In the genomic region with DNA sequence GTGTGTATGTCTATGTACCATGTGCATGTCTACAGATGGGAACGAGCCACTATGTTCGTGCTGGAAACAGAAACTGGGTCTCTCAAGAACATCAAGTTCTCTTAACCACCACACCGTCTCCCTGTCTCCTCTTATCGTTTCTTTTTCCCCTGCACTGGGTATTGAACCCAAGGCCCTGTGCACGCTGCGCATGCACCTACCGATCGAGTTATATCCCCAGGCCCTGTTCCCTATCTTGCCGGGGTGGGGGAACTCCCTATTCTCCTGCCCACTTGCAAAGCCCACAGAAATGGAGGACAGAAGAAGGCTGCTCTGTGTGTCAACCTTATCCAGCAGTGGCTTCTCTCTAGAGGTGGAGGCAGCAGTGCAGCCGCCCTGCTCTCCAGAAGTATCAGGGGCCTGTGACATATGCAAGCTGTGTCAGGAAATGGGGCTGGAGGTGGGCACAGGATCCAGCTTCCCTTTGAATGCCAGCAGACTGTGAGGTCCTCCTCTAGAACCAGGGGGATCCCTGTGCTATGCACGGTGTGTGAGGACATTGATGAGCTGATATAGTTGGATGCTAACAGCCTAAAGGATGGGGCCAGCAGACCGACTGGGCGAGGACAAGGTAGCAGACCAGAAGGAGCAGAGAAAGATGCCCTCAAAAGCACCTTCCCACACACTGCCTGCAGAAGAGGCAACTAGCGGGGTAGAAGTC, we compare ENCODE assay signal across 20 mouse cellular contexts. TPM values are rescaled to one million over a fixed set of nuclear protein-coding genes. Genes with fewer than 3 reads are reported as not detected.
DNase-seq lines count a peak whose midpoint lies in the region; ATAC-seq lines count a peak whose summit lies in the region.
"Had no signal": no experiment of that assay in that cellular context is flagged by ENCODE, and none has a peak within 500 bp of the region (broad histone marks: within the 10 kb centered on the region; RNA-seq: fewer than 3 reads in every experiment).

No protein-coding gene starts in this region.

- DNase-seq in forebrain, embryonic 11.5 days (ENCODE audit: low spot score) = peak; percentile 46
- peak; percentile 51 for DNase-seq in midbrain, embryonic 11.5 days (ENCODE audit: low spot score, missing footprints)
- DNase-seq in urinary bladder, adult 2 months (ENCODE audit: low spot score) = peak; percentile 10
- no peak for DNase-seq in urinary bladder, postnatal 36 days (ENCODE audit: low spot score in 2 of 2)
- DNase-seq in layer of hippocampus, postnatal 10 days (ENCODE audit: low spot score in 2 of 2) = no peak
- DNase-seq: cerebellum, adult 9-10 months; kidney, postnatal 36 days; lung, adult 2 months; right cerebral cortex, adult 18-20 months had no signal

- no peak overlapping the region for H3K4me2 ChIP-seq in forebrain, embryonic 11.5 days (ENCODE audit: low read depth, low read length, severe bottlenecking)
- no peak overlapping the region for H3K4me2 ChIP-seq in forebrain, embryonic 16.5 days (ENCODE audit: low read length)
- H3K4me2 ChIP-seq in midbrain, embryonic 11.5 days = no peak overlapping the region
- no peak overlapping the region for H3K4me2 ChIP-seq in midbrain, embryonic 13.5 days (replicated peaks)
- H3K4me2 ChIP-seq: embryonic facial prominence, embryonic 12.5 days; forebrain, embryonic 15.5 days; heart, embryonic 13.5 days had no signal

- H3K27me3 ChIP-seq in forebrain, embryonic 11.5 days (ENCODE audit: control insufficient read depth, insufficient read depth, low read length) = no peaks in the 10 kb centered on the region
- H3K27me3 ChIP-seq in forebrain, embryonic 16.5 days (replicated peaks; ENCODE audit: control insufficient read depth, insufficient read depth, low read length) = no peaks in the 10 kb centered on the region; the same call in 1 of the 2 replicates
- no peaks in the 10 kb centered on the region for H3K27me3 ChIP-seq in midbrain, embryonic 11.5 days (ENCODE audit: control insufficient read depth, insufficient read depth, low read length)
- 0 out of 2 replicates have a peak, but pooled peaks cover 4% of the 10 kb centered on the region for H3K27me3 ChIP-seq in midbrain, embryonic 13.5 days
- H3K27me3 ChIP-seq: forebrain, embryonic 15.5 days had no signal

- H3K4me3 ChIP-seq in forebrain, embryonic 11.5 days (ENCODE audit: low read depth, low read length) = no peak overlapping the region
- H3K4me3 ChIP-seq in forebrain, embryonic 16.5 days (replicated peaks; ENCODE audit: low read length) = no peak overlapping the region
- H3K4me3 ChIP-seq in midbrain, embryonic 11.5 days (ENCODE audit: low read depth, low read length) = no peak overlapping the region
- H3K4me3 ChIP-seq in midbrain, embryonic 13.5 days (replicated peaks) = no peak overlapping the region
- H3K4me3 ChIP-seq: embryonic facial prominence, embryonic 12.5 days; forebrain, embryonic 15.5 days; heart, embryonic 13.5 days; left cerebral cortex, adult 2 months; limb, embryonic 10.5 days had no signal

- H3K36me3 ChIP-seq in forebrain, embryonic 11.5 days (ENCODE audit: control insufficient read depth, insufficient read depth, low read length) = no peaks in the 10 kb centered on the region
- H3K36me3 ChIP-seq in forebrain, embryonic 16.5 days (ENCODE audit: control insufficient read depth, insufficient read depth) = no peaks in the 10 kb centered on the region
- H3K36me3 ChIP-seq in midbrain, embryonic 11.5 days (ENCODE audit: control insufficient read depth, insufficient read depth, low read length) = no peaks in the 10 kb centered on the region
- no peaks in the 10 kb centered on the region for H3K36me3 ChIP-seq in midbrain, embryonic 13.5 days
- H3K36me3 ChIP-seq: embryonic facial prominence, embryonic 12.5 days; forebrain, embryonic 15.5 days; heart, embryonic 13.5 days; limb, embryonic 10.5 days had no signal

- no peaks in the 10 kb centered on the region for H3K4me1 ChIP-seq in forebrain, embryonic 11.5 days (replicated peaks; ENCODE audit: control insufficient read depth, insufficient read depth, low read length)
- H3K4me1 ChIP-seq in forebrain, embryonic 16.5 days (replicated peaks; ENCODE audit: control insufficient read depth, insufficient read depth, low read length) = no peaks in the 10 kb centered on the region
- H3K4me1 ChIP-seq in midbrain, embryonic 11.5 days (ENCODE audit: control insufficient read depth, insufficient read depth, low read length) = no peaks in the 10 kb centered on the region
- H3K4me1 ChIP-seq in midbrain, embryonic 13.5 days (replicated peaks) = peaks cover 9% of the 10 kb centered on the region; the same call in 1 of the 2 replicates
- H3K4me1 ChIP-seq: forebrain, embryonic 15.5 days had no signal

- H3K9ac ChIP-seq in forebrain, embryonic 11.5 days (ENCODE audit: low read length) = no peak overlapping the region
- no peak overlapping the region for H3K9ac ChIP-seq in forebrain, embryonic 16.5 days (replicated peaks; ENCODE audit: low read depth, low read length)
- H3K9ac ChIP-seq in midbrain, embryonic 11.5 days (ENCODE audit: low read length) = no peak overlapping the region
- no peak overlapping the region for H3K9ac ChIP-seq in midbrain, embryonic 13.5 days (replicated peaks)
- H3K9ac ChIP-seq: forebrain, embryonic 15.5 days; heart, embryonic 13.5 days had no signal

- H3K9me3 ChIP-seq in forebrain, embryonic 11.5 days (ENCODE audit: control insufficient read depth, low read length) = no peaks in the 10 kb centered on the region
- no peaks in the 10 kb centered on the region for H3K9me3 ChIP-seq in forebrain, embryonic 16.5 days (ENCODE audit: control insufficient read depth, low read length)
- no peaks in the 10 kb centered on the region for H3K9me3 ChIP-seq in midbrain, embryonic 11.5 days (ENCODE audit: control insufficient read depth, low read length)
- no peaks in the 10 kb centered on the region for H3K9me3 ChIP-seq in midbrain, embryonic 13.5 days
- H3K9me3 ChIP-seq: embryonic facial prominence, embryonic 12.5 days; forebrain, embryonic 15.5 days; heart, embryonic 13.5 days; limb, embryonic 10.5 days; megakaryocyte, embryonic 14.5 days had no signal

- 71% methylated on average over 13 of the region's 14 CpGs for WGBS in forebrain, embryonic 11.5 days
- WGBS in forebrain, embryonic 16.5 days = 76% methylated on average over 14 of the region's 14 CpGs
- 73% methylated on average over 14 of the region's 14 CpGs for WGBS in midbrain, embryonic 11.5 days
- 73% methylated on average over 14 of the region's 14 CpGs for WGBS in midbrain, embryonic 13.5 days

- H3K27ac ChIP-seq in forebrain, embryonic 11.5 days (ENCODE audit: low read depth, low read length) = no peak overlapping the region
- H3K27ac ChIP-seq in forebrain, embryonic 16.5 days (ENCODE audit: low read length) = no peak overlapping the region
- H3K27ac ChIP-seq in midbrain, embryonic 11.5 days (ENCODE audit: low read depth, low read length) = no peak overlapping the region
- no peak overlapping the region for H3K27ac ChIP-seq in midbrain, embryonic 13.5 days
- H3K27ac ChIP-seq: embryonic facial prominence, embryonic 12.5 days; forebrain, embryonic 15.5 days; heart, embryonic 13.5 days; left cerebral cortex, adult 2 months; limb, embryonic 10.5 days had no signal

- ATAC-seq in forebrain, embryonic 11.5 days (replicated peaks; ENCODE audit: low FRiP score) = no peak
- ATAC-seq in forebrain, embryonic 16.5 days = no peak
- ATAC-seq in midbrain, embryonic 11.5 days (ENCODE audit: low FRiP score) = no peak
- ATAC-seq in midbrain, embryonic 13.5 days = no peak
- ATAC-seq: forebrain, embryonic 15.5 days; hindbrain, embryonic 16.5 days had no signal

RNA-seq across cellular contexts. Expression of a gene that starts 1.7 kb away (rescaled TPM):
- not detected in 2 replicates for polyA plus RNA-seq in forebrain, embryonic 11.5 days (2014; fragmentation: Nextera tagmentation; extraction: Ambion mirVana)
- polyA plus RNA-seq in forebrain, embryonic 16.5 days (2015; fragmentation: Nextera tagmentation; extraction: Ambion mirVana) = not detected in 2 replicates
- polyA plus RNA-seq in midbrain, embryonic 11.5 days (2014; fragmentation: Nextera tagmentation; extraction: Ambion mirVana) = not detected in 2 replicates
- polyA plus RNA-seq in midbrain, embryonic 13.5 days (2015; fragmentation: Nextera tagmentation; extraction: Ambion mirVana) = not detected in 2 replicates
- 0.23 and 0.24 TPM in 2 replicates for polyA plus RNA-seq in urinary bladder, adult 2 months (2012; rRNA removed)
- not detected for total RNA-seq in layer of hippocampus, postnatal 10 days (2021)
- total RNA-seq: common myeloid progenitor, adult 5-6 weeks; left cerebral cortex, adult 2 months had no signal
- polyA plus RNA-seq: embryonic facial prominence, embryonic 12.5 days; forebrain, embryonic 15.5 days; hindbrain, embryonic 16.5 days; kidney, embryonic 14.5 days; limb, embryonic 10.5 days had no signal

RNA-seq across cellular contexts. Expression of a gene that starts 6.8 kb away (rescaled TPM):
- polyA plus RNA-seq in forebrain, embryonic 11.5 days (2014; fragmentation: Nextera tagmentation; extraction: Ambion mirVana) = 86.2 and 92.7 TPM in 2 replicates
- polyA plus RNA-seq in forebrain, embryonic 16.5 days (2015; fragmentation: Nextera tagmentation; extraction: Ambion mirVana) = 45.0 and 45.6 TPM in 2 replicates
- polyA plus RNA-seq in midbrain, embryonic 11.5 days (2014; fragmentation: Nextera tagmentation; extraction: Ambion mirVana) = 77.0 and 87.0 TPM in 2 replicates
- polyA plus RNA-seq in midbrain, embryonic 13.5 days (2015; fragmentation: Nextera tagmentation; extraction: Ambion mirVana) = 46.5 and 46.6 TPM in 2 replicates
- polyA plus RNA-seq in urinary bladder, adult 2 months (2012; rRNA removed) = 28.4 and 31.5 TPM in 2 replicates
- total RNA-seq in layer of hippocampus, postnatal 10 days (2021) = 10 to 100 TPM; 28.3 to 29.8 TPM

RNA-seq across cellular contexts. Expression of a gene that starts 23.7 kb away (rescaled TPM):
- polyA plus RNA-seq in forebrain, embryonic 11.5 days (2014; fragmentation: Nextera tagmentation; extraction: Ambion mirVana) = 20.4 and 21.3 TPM in 2 replicates
- polyA plus RNA-seq in forebrain, embryonic 16.5 days (2015; fragmentation: Nextera tagmentation; extraction: Ambion mirVana) = 21.1 and 23.3 TPM in 2 replicates
- polyA plus RNA-seq in midbrain, embryonic 11.5 days (2014; fragmentation: Nextera tagmentation; extraction: Ambion mirVana) = 13.2 and 14.1 TPM in 2 replicates
- polyA plus RNA-seq in midbrain, embryonic 13.5 days (2015; fragmentation: Nextera tagmentation; extraction: Ambion mirVana) = 13.6 and 14.8 TPM in 2 replicates
- polyA plus RNA-seq in urinary bladder, adult 2 months (2012; rRNA removed) = 74.1 and 87.8 TPM in 2 replicates
- 10 to 100 TPM; 25.9 to 32.8 TPM for total RNA-seq in layer of hippocampus, postnatal 10 days (2021)

RNA-seq across cellular contexts. Expression of a gene that starts 27.9 kb away (rescaled TPM):
- polyA plus RNA-seq in forebrain, embryonic 11.5 days (2014; fragmentation: Nextera tagmentation; extraction: Ambion mirVana) = 27.7 and 28.0 TPM in 2 replicates
- 36.7 and 38.1 TPM in 2 replicates for polyA plus RNA-seq in forebrain, embryonic 16.5 days (2015; fragmentation: Nextera tagmentation; extraction: Ambion mirVana)
- polyA plus RNA-seq in midbrain, embryonic 11.5 days (2014; fragmentation: Nextera tagmentation; extraction: Ambion mirVana) = 24.8 and 27.2 TPM in 2 replicates
- 34.1 and 35.2 TPM in 2 replicates for polyA plus RNA-seq in midbrain, embryonic 13.5 days (2015; fragmentation: Nextera tagmentation; extraction: Ambion mirVana)
- 12.8 and 14.6 TPM in 2 replicates for polyA plus RNA-seq in urinary bladder, adult 2 months (2012; rRNA removed)
- total RNA-seq in layer of hippocampus, postnatal 10 days (2021) = 10 to 100 TPM; 18.5 to 20.7 TPM

Comparison
In these comparisons a context has a peak if more than half of its experiments do, and no peak if none do; other contexts are left out.
1. DNase-seq: peak in forebrain, embryonic 11.5 days (single experiment), midbrain, embryonic 11.5 days (single experiment) and urinary bladder, adult 2 months (single experiment); none in urinary bladder, postnatal 36 days (0 of 2) and layer of hippocampus, postnatal 10 days (0 of 2).